Mouse (Mus musculus): ENCODE data around the gene Stat4. TPM values are rescaled to one million over a fixed set of nuclear protein-coding genes. Genes with fewer than 3 reads are reported as not detected.
"Not testable (repeated sequence)": the region's sequence is repeated elsewhere in the genome, so short reads cannot be mapped to it uniquely, and the experiment has no call there.

Gene Stat4
- polyA plus RNA-seq, 1 experiment from 2014 or later, result 0.46 TPM

GRCm38 (mm10) chr1:52034816-52035752 is 48.1 kb downstream of the Stat4 start:
- H3K4me2 ChIP-seq (replicated peaks; ENCODE audit: low read depth), result no peak overlapping the region
- no peak for DNase-seq (ENCODE audit: low spot score)

GRCm38 (mm10) chr1:52039151-52039550 is 52.2 kb downstream of the Stat4 start:
- 56% methylated on average over 7 of the region's 7 CpGs for WGBS
- TF ChIP-seq EP300 (optimal IDR thresholded peaks at IDR 0.05) (no peak), CTCF (IDR thresholded peaks at IDR 0.05; ENCODE audit: low read depth) (no peak)
- H3K9me3 ChIP-seq (ENCODE audit: control insufficient read depth, low read length), result no peaks in the 10 kb centered on the region
- H3K27ac ChIP-seq (replicated peaks), result no peak overlapping the region
- no peak overlapping the region for H3K9ac ChIP-seq (ENCODE audit: low read length)
- no peak for DNase-seq (ENCODE audit: low spot score)
- no peak overlapping the region for H3K4me2 ChIP-seq (replicated peaks; ENCODE audit: low read depth)
- H3K4me1 ChIP-seq (replicated peaks; ENCODE audit: control insufficient read depth, insufficient read depth), result no peaks in the 10 kb centered on the region
- H3K27me3 ChIP-seq (ENCODE audit: control insufficient read depth, insufficient read depth, low read length), result no peaks in the 10 kb centered on the region
- H3K36me3 ChIP-seq (ENCODE audit: control insufficient read depth, insufficient read depth, low read length), result no peaks in the 10 kb centered on the region
- ATAC-seq (ENCODE audit: low FRiP score, low TSS enrichment), result no peak
- H3K4me3 ChIP-seq (ENCODE audit: low read depth, low read length), result no peak overlapping the region

More at GRCm38 (mm10) chr1:52034816-52035752, 48.1 kb downstream of the Stat4 start:
- Histone ChIP-seq H3K27me3 (ENCODE audit: control insufficient read depth, insufficient read depth, low read length) (no peaks in the 10 kb centered on the region), H3K36me3 (ENCODE audit: control insufficient read depth, insufficient read depth, low read length) (no peaks in the 10 kb centered on the region), H3K9me3 (ENCODE audit: control insufficient read depth, low read length) (no peaks in the 10 kb centered on the region), H3K4me1 (replicated peaks; ENCODE audit: control insufficient read depth, insufficient read depth) (no peaks in the 10 kb centered on the region), H3K27ac (replicated peaks) (no peak overlapping the region), H3K4me3 (ENCODE audit: low read depth, low read length) (no peak overlapping the region), H3K9ac (ENCODE audit: low read length) (no peak overlapping the region)
- WGBS, result 72% methylated on average over 12 of the region's 12 CpGs
- no peak for TF ChIP-seq CTCF (IDR thresholded peaks at IDR 0.05; ENCODE audit: low read depth)
- no peak for TF ChIP-seq EP300 (optimal IDR thresholded peaks at IDR 0.05)
- ATAC-seq (ENCODE audit: low FRiP score, low TSS enrichment), result no peak

GRCm38 (mm10) chr1:52039626-52040025 is 52.7 kb downstream of the Stat4 start:
- no peak for DNase-seq (ENCODE audit: low spot score)
- 74% methylated on average over 9 of the region's 9 CpGs for whole genome bisulfite sequencing

GRCm38 (mm10) chr1:52040366-52041061 is 53.6 kb downstream of the Stat4 start:
- Histone ChIP-seq H3K4me1 (replicated peaks; ENCODE audit: control insufficient read depth, insufficient read depth) (no peaks in the 10 kb centered on the region), H3K9me3 (ENCODE audit: control insufficient read depth, low read length) (no peaks in the 10 kb centered on the region), H3K4me2 (replicated peaks; ENCODE audit: low read depth) (no peak overlapping the region), H3K27me3 (ENCODE audit: control insufficient read depth, insufficient read depth, low read length) (no peaks in the 10 kb centered on the region), H3K27ac (replicated peaks) (no peak overlapping the region), H3K36me3 (ENCODE audit: control insufficient read depth, insufficient read depth, low read length) (no peaks in the 10 kb centered on the region), H3K4me3 (ENCODE audit: low read depth, low read length) (no peak overlapping the region), H3K9ac (ENCODE audit: low read length) (no peak overlapping the region)
- TF ChIP-seq EP300 (optimal IDR thresholded peaks at IDR 0.05), result no peak
- no peak for TF ChIP-seq CTCF (IDR thresholded peaks at IDR 0.05; ENCODE audit: low read depth)
- no peak for DNase-seq (ENCODE audit: low spot score)
- ATAC-seq (ENCODE audit: low FRiP score, low TSS enrichment), result no peak
- 74% methylated on average over 11 of the region's 11 CpGs for WGBS

More at GRCm38 (mm10) chr1:52039626-52040025, 52.7 kb downstream of the Stat4 start:
- ATAC-seq (ENCODE audit: low FRiP score, low TSS enrichment), result no peak
- H3K4me1 ChIP-seq (replicated peaks; ENCODE audit: control insufficient read depth, insufficient read depth), result no peaks in the 10 kb centered on the region
- no peaks in the 10 kb centered on the region for H3K27me3 ChIP-seq (ENCODE audit: control insufficient read depth, insufficient read depth, low read length)
- H3K4me2 ChIP-seq (replicated peaks; ENCODE audit: low read depth), result no peak overlapping the region
- TF ChIP-seq EP300 (optimal IDR thresholded peaks at IDR 0.05), result no peak
- no peak for TF ChIP-seq CTCF (IDR thresholded peaks at IDR 0.05; ENCODE audit: low read depth)
- no peak overlapping the region for H3K4me3 ChIP-seq (ENCODE audit: low read depth, low read length)
- H3K27ac ChIP-seq (replicated peaks), result no peak overlapping the region
- no peaks in the 10 kb centered on the region for H3K36me3 ChIP-seq (ENCODE audit: control insufficient read depth, insufficient read depth, low read length)
- no peak overlapping the region for H3K9ac ChIP-seq (ENCODE audit: low read length)
- H3K9me3 ChIP-seq (ENCODE audit: control insufficient read depth, low read length), result no peaks in the 10 kb centered on the region

- no peak for TF ChIP-seq EP300 (optimal IDR thresholded peaks at IDR 0.05)
- no peak for TF ChIP-seq CTCF (IDR thresholded peaks at IDR 0.05; ENCODE audit: low read depth)
- ATAC-seq (ENCODE audit: low FRiP score, low TSS enrichment), result no peak
- Histone ChIP-seq H3K27me3 (ENCODE audit: control insufficient read depth, insufficient read depth, low read length) (no peaks in the 10 kb centered on the region), H3K36me3 (ENCODE audit: control insufficient read depth, insufficient read depth, low read length) (no peaks in the 10 kb centered on the region), H3K27ac (replicated peaks) (no peak overlapping the region), H3K4me2 (replicated peaks; ENCODE audit: low read depth) (no peak overlapping the region), H3K9ac (ENCODE audit: low read length) (no peak overlapping the region), H3K4me1 (replicated peaks; ENCODE audit: control insufficient read depth, insufficient read depth) (no peaks in the 10 kb centered on the region), H3K9me3 (ENCODE audit: control insufficient read depth, low read length) (no peaks in the 10 kb centered on the region), H3K4me3 (ENCODE audit: low read depth, low read length) (no peak overlapping the region)
- 57% methylated on average over 4 of the region's 4 CpGs for WGBS
- DNase-seq (ENCODE audit: low spot score), result no peak
Observed at GRCm38 (mm10) chr1:52043191-52043590, 56.2 kb downstream of the Stat4 start.

- H3K27me3 ChIP-seq (ENCODE audit: control insufficient read depth, insufficient read depth, low read length); ATAC-seq (ENCODE audit: low FRiP score, low TSS enrichment); H3K27ac ChIP-seq (replicated peaks); H3K9me3 ChIP-seq (ENCODE audit: control insufficient read depth, low read length); H3K4me1 ChIP-seq (replicated peaks; ENCODE audit: control insufficient read depth, insufficient read depth); H3K36me3 ChIP-seq (ENCODE audit: control insufficient read depth, insufficient read depth, low read length); H3K9ac ChIP-seq (ENCODE audit: low read length); H3K4me2 ChIP-seq (replicated peaks; ENCODE audit: low read depth); DNase-seq (ENCODE audit: low spot score); H3K4me3 ChIP-seq (ENCODE audit: low read depth, low read length): not testable (repeated sequence)
- WGBS, result 92% methylated on average over 10 of the region's 10 CpGs
Observed at GRCm38 (mm10) chr1:52046891-52047290, 59.9 kb downstream of the Stat4 start.

All from stomach, postnatal 0 days (tissue).